Mouse (Mus musculus) lung, postnatal 0 days (tissue): ENCODE results near the gene Hspa5. TPM values are rescaled to one million over a fixed set of nuclear protein-coding genes. Genes with fewer than 3 reads are reported as not detected.
"Not testable (repeated sequence)": the region's sequence is repeated elsewhere in the genome, so short reads cannot be mapped to it uniquely, and the experiment has no call there.

Experiments
- ATAC-seq: fragments of 200-750 bp; cut with Nextera tagmentation; 2 replicates; pipeline ENCODE4 v1.8.0; 2017; ENCODE audit warnings: moderate library complexity
- DNase-seq: peaks from one replicate; pipeline ENCODE4 v3.0.0-alpha.2; 2016; ENCODE audit warnings: low spot score
- H3K27ac ChIP-seq: fragments of 300-500 bp; sonication (generic); 2 replicates; pipeline ENCODE4 v1.5.1; 2014; ENCODE audit warnings: antibody characterized with exemption, mild to moderate bottlenecking, low read length, mixed read lengths
- H3K27me3 ChIP-seq: fragments of 300-500 bp; sonication (generic); replicated peaks from 2 replicates; pipeline ENCODE4 v1.6.1; 2014; ENCODE audit warnings: low read length, mixed read lengths; ENCODE audit not compliant: insufficient read depth
- H3K36me3 ChIP-seq: fragments of 300-500 bp; sonication (generic); 2 replicates; pipeline ENCODE4 v1.6.1; 2014; ENCODE audit warnings: low read length, mixed read lengths; ENCODE audit not compliant: insufficient read depth
- H3K4me1 ChIP-seq: fragments of 300-500 bp; sonication (generic); 2 replicates; pipeline ENCODE4 v1.6.1; 2014; ENCODE audit warnings: antibody characterized with exemption, low read depth, low read length, mixed read lengths; ENCODE audit not compliant: insufficient read depth
- H3K4me2 ChIP-seq: fragments of 300-500 bp; sonication (generic); replicated peaks from 2 replicates; pipeline ENCODE4 v1.6.1; 2014; ENCODE audit warnings: low read depth, mild to moderate bottlenecking, low read length, moderate library complexity, mixed read lengths
- H3K4me3 ChIP-seq: fragments of 300-500 bp; sonication (generic); 2 replicates; pipeline ENCODE4 v1.5.1; 2014; ENCODE audit warnings: low read depth, low read length
- H3K9ac ChIP-seq: fragments of 300-500 bp; sonication (generic); replicated peaks from 2 replicates; pipeline ENCODE4 v1.6.1; 2014; ENCODE audit warnings: low read depth, mild to moderate bottlenecking
- H3K9me3 ChIP-seq: fragments of 300-500 bp; sonication (generic); 2 replicates; pipeline ENCODE4 v1.6.1; 2016; ENCODE audit warnings: low read length, mixed read lengths
- CTCF ChIP-seq: IDR thresholded peaks from 2 replicates; pipeline ENCODE4 v1.5.1; 2016; ENCODE audit warnings: antibody characterized with exemption, mild to moderate bottlenecking
- EP300 ChIP-seq: IDR thresholded peaks from 2 replicates; pipeline ENCODE4 v1.6.1; 2016; ENCODE audit warnings: antibody characterized with exemption, mild to moderate bottlenecking, control low read depth
- WGBS: fragments of 180-500 bp; shearing (Covaris S2); extraction: QIAGEN DNeasy Blood & Tissue Kit; methylation state at CpG from one replicate; pipeline ENCODE4 v1.1.7; 2014; 5-methylcytosine and 5-hydroxymethylcytosine counted together
- polyA plus RNA-seq: library from polyadenylated mRNA; unstranded; fragments of >200 nt; fragmentation: Nextera tagmentation; extraction: Ambion mirVana; gene quantifications from 2 replicates; pipeline ENCODE4 v1.2.1, GENCODE M21; 2015

The Hspa5 gene
- polyA plus RNA-seq, 1 experiment from 2014 or later, result 372 TPM

- ATAC-seq (no peak), DNase-seq (no peak)
- 41% methylated on average over 1 of the region's 1 CpGs for WGBS
- Histone ChIP-seq H3K27me3 (no peaks in the 10 kb centered on the region), H3K27ac (no peak overlapping the region), H3K9ac (no peak overlapping the region), H3K36me3 (peaks cover 44% of the 10 kb centered on the region; the same call in 1 of the 2 replicates), H3K4me1 (peaks cover 4% of the 10 kb centered on the region; the same call in 1 of the 2 replicates), H3K4me3 (no peak overlapping the region), H3K9me3 (no peaks in the 10 kb centered on the region), H3K4me2 (no peak overlapping the region)
- TF ChIP-seq CTCF (no peak), EP300 (no peak)
Observed at GRCm38 (mm10) chr2:34777237-34777868, 5.6 kb downstream of the Hspa5 start.

GRCm38 (mm10) chr2:34783064-34784020 is 11.6 kb downstream of the Hspa5 start:
- Histone ChIP-seq H3K27ac (no peak overlapping the region), H3K9ac (no peak overlapping the region), H3K9me3 (no peaks in the 10 kb centered on the region), H3K4me2 (no peak overlapping the region), H3K4me1 (no peaks in the 10 kb centered on the region), H3K4me3 (no peak overlapping the region), H3K27me3 (no peaks in the 10 kb centered on the region), H3K36me3 (peaks cover 15% of the 10 kb centered on the region; the same call in 1 of the 2 replicates)
- peak; percentile 48 for ATAC-seq
- 83% methylated on average over 14 of the region's 14 CpGs for WGBS
- DNase-seq, result no peak
- TF ChIP-seq EP300, result no peak
- no peak for TF ChIP-seq CTCF

DNA sequence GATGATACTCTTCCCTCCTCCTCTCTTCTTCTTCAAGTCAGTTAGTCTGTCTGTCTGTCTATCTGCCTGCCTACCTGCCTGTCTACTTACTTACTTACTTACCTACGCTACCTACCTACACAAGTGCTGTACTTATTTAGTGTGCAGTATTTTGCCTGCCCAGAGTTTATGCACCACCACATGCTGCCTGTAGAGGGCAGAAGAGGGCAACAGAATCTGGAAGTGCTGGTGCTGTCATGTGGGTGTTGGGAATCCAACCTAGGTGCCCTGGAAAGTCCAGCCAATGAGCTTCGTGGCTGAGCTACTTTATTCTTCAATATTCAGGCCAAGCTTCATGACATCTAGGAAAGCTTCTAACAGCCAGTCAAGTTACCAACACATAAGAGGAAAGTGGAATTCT is 12.3 kb downstream of the Hspa5 start:
- H3K27me3 ChIP-seq, result no peaks in the 10 kb centered on the region
- no peak overlapping the region for H3K27ac ChIP-seq
- no peak overlapping the region for H3K4me2 ChIP-seq
- TF ChIP-seq EP300 (no peak), CTCF (peak; percentile 91)
- no peak overlapping the region for H3K4me3 ChIP-seq
- H3K9ac ChIP-seq, result no peak overlapping the region
- peaks cover 12% of the 10 kb centered on the region; the same call in 1 of the 2 replicates for H3K36me3 ChIP-seq
- H3K9me3 ChIP-seq, result no peaks in the 10 kb centered on the region
- DNase-seq, result peak; percentile 55
- 73% methylated on average over 2 of the region's 2 CpGs for WGBS
- no peaks in the 10 kb centered on the region for H3K4me1 ChIP-seq
- ATAC-seq, result peak; percentile 60; the same call in 1 of the 2 replicates

GRCm38 (mm10) chr2:34790282-34790681 is 18.5 kb downstream of the Hspa5 start:
- H3K4me2 ChIP-seq, result no peak overlapping the region
- ATAC-seq (no peak), DNase-seq (no peak)
- no peak overlapping the region for H3K9ac ChIP-seq
- WGBS, result 87% methylated on average over 8 of the region's 8 CpGs
- H3K4me3 ChIP-seq, result no peak overlapping the region
- no peaks in the 10 kb centered on the region; the same call in 1 of the 2 replicates for H3K36me3 ChIP-seq
- no peaks in the 10 kb centered on the region for H3K4me1 ChIP-seq
- no peaks in the 10 kb centered on the region for H3K9me3 ChIP-seq
- no peak overlapping the region for H3K27ac ChIP-seq
- H3K27me3 ChIP-seq, result no peaks in the 10 kb centered on the region
- no peak for TF ChIP-seq CTCF
- no peak for TF ChIP-seq EP300

- not testable (repeated sequence) for H3K4me1 ChIP-seq, H3K9me3 ChIP-seq, ATAC-seq, H3K36me3 ChIP-seq, H3K4me3 ChIP-seq, H3K4me2 ChIP-seq, DNase-seq, H3K27me3 ChIP-seq, H3K9ac ChIP-seq, H3K27ac ChIP-seq
- 75% methylated on average over 2 of the region's 2 CpGs for WGBS
- peak; percentile 15; the same call in 1 of the 2 replicates for TF ChIP-seq CTCF
Observed at GRCm38 (mm10) chr2:34792543-34792942, 20.8 kb downstream of the Hspa5 start.

GRCm38 (mm10) chr2:34794511-34794910 is 22.7 kb downstream of the Hspa5 start:
- DNase-seq (no peak), ATAC-seq (no peak)
- no peak overlapping the region for H3K4me3 ChIP-seq
- H3K4me1 ChIP-seq, result peaks cover 6% of the 10 kb centered on the region; the same call in 1 of the 2 replicates
- WGBS, result 90% methylated on average over 2 of the region's 2 CpGs
- H3K9me3 ChIP-seq, result no peaks in the 10 kb centered on the region
- H3K36me3 ChIP-seq, result no peaks in the 10 kb centered on the region
- H3K9ac ChIP-seq, result no peak overlapping the region
- H3K4me2 ChIP-seq, result no peak overlapping the region
- H3K27ac ChIP-seq, result no peak overlapping the region
- H3K27me3 ChIP-seq, result no peaks in the 10 kb centered on the region
- TF ChIP-seq EP300, result no peak
- TF ChIP-seq CTCF, result no peak
